Mouse (Mus musculus): ENCODE data around the gene Pax6. TPM values are rescaled to one million over a fixed set of nuclear protein-coding genes. Genes with fewer than 3 reads are reported as not detected.

Gene Pax6
- total RNA-seq, 2 experiments from 2014 or later, result not detected

GRCm38 (mm10) chr2:105680999-105681710, 12.5 kb downstream of the Pax6 start:
- DNase-seq, result no peak
- intact Hi-C loops (cut with DNase I), result loop anchor here (10.0 kb wide), 1 partner anchor 304 kb away; no protein-coding TSS in a partner anchor

DNA sequence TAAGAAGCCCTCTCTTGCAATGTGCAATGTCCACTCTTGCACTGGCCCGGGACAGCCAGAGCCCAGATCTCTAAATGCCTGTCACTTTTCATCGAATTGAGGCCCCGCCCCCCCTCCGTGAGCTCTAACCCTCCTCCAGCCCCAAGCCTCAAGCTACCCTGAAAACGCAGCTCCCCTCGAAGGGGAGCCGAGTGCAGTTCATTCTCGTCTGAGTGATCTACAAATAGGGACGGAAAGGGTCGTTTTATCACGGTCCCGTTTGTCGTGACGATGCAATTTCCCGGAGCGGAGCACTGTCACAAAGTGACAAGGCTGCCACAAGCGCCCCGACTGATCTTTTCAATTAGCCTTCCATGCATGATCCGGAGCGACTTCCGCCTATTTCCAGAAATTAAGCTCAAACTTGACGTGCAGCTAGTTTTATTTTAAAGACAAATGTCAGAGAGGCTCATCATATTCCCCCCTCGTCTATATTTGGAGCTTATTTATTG, 13.4 kb downstream of the Pax6 start:
- intact Hi-C loops (cut with DNase I), result loop anchor here (10.0 kb wide), 1 partner anchor 303 kb away; no protein-coding TSS in a partner anchor
- no peak for DNase-seq

DNA sequence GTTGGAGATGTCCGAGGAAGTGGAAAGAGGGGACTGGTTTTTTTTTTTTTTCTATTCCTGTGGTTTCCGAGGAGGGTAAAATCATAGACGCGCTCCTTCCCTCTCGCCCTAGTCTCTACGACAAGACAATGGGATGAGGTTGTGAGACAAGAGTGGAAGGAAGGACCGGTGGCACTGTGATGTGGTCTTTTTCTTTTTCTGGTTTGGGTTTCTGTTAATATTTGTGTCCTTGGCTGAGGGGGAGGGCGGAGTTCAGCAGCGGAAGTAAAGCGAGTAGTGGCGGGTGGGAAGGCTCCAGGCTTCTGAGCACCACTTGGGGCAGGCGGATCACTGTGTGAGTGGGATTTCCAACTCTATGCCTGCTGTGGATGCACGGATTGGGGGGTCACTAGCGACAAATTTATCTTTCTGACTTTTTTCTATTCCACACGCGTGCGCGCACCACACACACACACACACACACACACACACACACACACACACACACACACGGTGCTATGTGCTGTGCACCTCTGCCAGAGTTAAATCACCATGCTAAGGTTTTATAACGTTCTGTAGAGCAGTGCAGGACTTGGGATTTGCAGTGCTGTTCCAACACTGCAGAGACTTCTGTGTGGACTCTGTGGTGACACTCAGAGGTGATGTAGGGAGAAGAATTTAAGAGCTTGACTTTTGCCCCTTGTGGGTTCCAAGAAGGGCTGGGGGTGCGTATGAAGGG, 14.1 kb downstream of the Pax6 start:
- no peak for DNase-seq
- intact Hi-C loops (cut with DNase I), result loop anchor here (10.0 kb wide), 1 partner anchor 302 kb away; no protein-coding TSS in a partner anchor

- intact Hi-C loops (cut with DNase I), result loop anchor here (10.0 kb wide), 1 partner anchor 301 kb away; no protein-coding TSS in a partner anchor
- DNase-seq, result no peak
Measured at GRCm38 (mm10) chr2:105683771-105684410, 15.2 kb downstream of the Pax6 start.

GRCm38 (mm10) chr2:105684991-105685650, 16.4 kb downstream of the Pax6 start:
- DNase-seq, result no peak
- intact Hi-C loops (cut with DNase I), result loop anchor here (10.0 kb wide), 1 partner anchor 300 kb away; no protein-coding TSS in a partner anchor

DNA sequence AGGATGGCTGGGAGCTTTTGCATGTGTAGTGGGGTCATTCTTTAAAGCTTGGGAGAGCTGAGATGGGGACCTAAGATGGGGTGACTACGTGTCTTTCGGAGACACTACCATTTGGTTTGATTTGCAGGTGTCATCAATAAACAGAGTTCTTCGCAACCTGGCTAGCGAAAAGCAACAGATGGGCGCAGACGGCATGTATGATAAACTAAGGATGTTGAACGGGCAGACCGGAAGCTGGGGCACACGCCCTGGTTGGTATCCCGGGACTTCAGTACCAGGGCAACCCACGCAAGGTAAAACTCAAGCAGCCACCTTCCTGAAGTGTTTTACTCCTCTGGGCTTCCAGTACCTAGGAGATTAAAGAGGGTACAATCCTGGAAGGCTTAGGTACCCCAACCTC, 17.0 kb downstream of the Pax6 start:
- intact Hi-C loops (cut with DNase I), result loop anchor here (2.0 to 10.0 kb wide), 2 partner anchors 17 to 299 kb away; partner anchors contain the start of gene Pax6
- DNase-seq, result no peak

GRCm38 (mm10) chr2:105686363-105687316, 17.9 kb downstream of the Pax6 start:
- intact Hi-C loops (cut with DNase I), result loop anchor here (2.0 to 10.0 kb wide), 2 partner anchors 18 to 298 kb away; partner anchors contain the start of gene Pax6
- no peak for DNase-seq

DNA sequence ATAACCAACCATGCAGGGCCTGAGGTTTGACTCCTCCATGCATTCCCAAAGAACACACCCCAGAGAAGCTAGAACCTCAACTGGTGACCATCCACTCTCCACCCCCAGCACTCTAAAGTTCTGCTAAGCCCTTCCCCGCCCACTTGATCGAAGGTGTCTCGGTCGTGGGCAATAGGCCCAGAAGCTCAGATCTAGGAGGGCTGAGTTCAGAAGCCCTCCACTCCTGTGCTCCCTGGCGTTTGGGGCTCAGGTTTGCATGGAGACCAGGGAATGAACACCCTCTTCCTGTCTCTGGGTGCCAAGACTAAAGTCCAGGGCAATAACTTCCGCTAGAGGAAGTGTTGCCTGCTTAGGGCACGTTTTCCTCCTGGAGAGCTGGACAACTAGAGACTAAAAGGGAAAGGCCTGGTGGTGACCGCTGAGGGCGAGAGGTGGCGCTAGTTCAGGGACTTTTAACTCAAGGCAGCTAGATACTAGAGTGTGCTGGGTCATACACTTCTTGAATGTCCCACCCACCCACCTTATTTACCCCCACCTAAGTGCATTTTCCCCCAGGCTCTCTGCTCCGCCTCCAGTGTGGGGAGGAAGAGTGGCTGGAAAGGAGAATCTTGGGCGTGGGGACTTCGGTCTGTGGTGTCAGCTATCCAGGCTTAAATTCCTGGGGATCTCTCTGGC, 18.8 kb downstream of the Pax6 start:
- DNase-seq, result no peak
- intact Hi-C loops (cut with DNase I), result loop anchor here (2.0 to 10.0 kb wide), 2 partner anchors 19 to 297 kb away; partner anchors contain the start of gene Pax6

DNA sequence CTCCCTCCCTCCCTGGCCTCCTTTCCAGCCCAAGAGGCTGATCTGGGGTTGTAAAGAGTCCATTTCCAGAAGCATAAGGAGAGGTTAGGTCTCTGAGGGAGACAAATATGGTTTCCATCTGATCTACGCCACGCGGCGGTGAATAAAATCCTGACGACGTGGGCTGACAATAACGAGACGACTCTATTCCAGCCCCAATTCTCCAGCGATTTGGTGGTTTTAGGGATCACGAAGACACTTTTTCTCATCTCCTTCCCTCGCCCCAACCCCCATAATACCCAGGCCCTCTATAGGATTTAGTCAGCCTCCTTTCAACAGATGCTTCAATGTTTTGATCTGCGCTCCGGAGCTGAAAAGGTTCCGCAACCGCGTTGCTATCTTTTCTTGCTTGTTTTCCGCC, 19.3 kb downstream of the Pax6 start:
- no peak for DNase-seq
- intact Hi-C loops (cut with DNase I), result loop anchor here (10.0 kb wide), 1 partner anchor 297 kb away; no protein-coding TSS in a partner anchor

DNA sequence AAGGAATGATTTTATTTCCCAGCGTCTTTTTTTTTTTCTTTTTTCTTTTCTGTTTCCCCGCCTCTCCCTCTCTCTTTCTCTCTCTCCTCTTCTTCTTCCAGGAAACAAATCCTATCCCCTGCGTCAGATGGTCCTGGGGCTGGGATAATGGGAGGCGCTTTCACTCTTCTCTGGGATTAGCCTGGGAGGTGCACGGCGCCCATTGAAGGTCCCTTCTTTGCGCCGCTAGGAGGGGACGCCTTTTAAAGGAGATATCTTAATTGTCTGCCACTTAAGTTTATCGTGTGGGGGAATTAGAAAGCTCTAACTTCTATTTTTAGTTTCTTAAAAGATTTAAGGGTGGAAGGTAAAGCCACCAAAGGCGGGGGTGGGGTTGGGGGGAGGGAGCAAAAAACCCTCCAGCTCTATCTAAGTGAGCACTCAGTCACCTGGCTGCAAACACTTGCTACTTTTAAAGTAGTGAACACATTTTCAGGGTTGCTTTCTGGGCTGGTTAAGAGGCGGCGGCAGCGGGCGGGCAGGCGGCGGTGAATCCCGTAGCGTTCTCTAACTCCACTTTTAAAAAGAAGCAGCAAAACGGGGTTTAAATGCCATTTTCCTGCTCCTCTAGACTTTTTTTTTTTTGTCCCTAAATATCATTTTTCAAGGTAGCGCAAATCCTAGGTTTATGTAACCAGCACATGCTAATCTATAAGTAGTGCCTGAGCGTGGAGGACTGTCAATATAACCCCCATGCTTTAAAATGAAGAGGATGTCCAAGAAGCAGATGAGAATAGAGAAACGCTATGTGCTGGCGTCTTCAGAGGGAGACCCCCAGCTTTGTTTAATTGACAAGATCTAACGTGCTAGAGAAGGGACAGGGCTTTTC, 20.0 kb downstream of the Pax6 start:
- intact Hi-C loops (cut with DNase I), result loop anchor here (10.0 kb wide), 1 partner anchor 296 kb away; no protein-coding TSS in a partner anchor
- DNase-seq, result no peak

DNA sequence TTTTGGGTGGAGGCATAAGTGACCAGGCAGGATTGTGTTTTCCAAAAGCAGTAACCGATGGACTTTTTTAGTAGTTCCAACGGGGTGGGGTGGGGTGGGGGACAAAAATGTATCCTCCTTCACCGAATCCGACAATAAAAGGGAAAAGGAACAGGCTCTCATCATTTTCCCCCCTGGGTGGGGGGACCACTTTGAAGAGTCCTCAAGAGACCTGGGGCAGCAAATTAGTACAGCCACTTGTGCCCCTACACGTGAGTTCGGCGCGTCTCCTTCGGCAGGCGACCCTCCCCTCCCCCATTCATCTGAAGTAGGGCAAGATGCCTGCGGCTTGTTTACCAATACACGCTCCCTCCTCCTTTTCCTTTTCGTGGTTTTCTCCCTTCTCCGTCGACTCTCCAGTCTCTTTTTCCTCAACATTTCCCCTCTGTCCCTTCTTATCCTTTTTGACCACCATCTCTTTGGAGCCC, 20.6 kb downstream of the Pax6 start:
- DNase-seq, result no peak
- intact Hi-C loops (cut with DNase I), result loop anchor here (10.0 kb wide), 1 partner anchor 295 kb away; no protein-coding TSS in a partner anchor

DNA sequence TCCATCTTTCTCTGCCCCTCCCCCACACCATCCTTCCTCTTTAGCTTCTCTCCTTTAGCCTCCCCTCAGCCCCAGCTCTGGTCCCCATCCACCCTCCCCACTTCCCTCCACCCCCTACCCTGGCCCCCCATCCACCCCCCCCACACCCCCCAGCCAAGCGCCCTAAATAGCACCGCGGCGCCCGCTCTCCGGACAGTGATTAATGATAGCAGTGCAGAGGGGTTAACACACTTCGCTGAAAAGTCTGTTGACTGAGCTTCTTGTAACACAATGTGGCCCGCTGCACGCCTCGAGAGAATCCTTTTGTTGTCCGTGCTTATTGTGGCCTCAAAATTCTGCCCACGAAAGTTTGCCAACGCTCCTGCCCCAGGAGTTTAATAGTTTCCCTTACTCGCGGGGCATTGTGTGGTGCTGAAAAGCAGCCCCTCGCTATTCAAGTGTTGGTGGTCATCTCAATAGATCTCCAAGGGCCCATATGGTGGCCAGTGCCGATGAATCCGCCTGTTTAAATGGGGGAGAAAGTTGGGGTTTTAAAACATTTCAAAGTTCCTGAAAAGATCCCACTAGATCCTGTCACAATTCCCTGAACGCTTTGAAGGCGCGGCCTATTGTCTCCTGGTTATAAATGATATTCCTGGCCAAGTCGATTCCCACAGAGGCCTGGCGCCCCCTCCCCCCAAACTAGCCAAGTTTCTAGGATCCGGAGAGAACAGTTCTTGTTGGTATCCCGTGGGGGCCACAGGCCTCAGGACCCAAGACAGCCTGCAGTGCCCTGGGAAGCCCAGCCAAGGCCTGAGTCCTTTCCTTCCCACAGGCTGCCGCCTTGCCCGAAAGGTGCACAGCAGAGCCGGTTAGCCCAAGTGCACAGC, 21.3 kb downstream of the Pax6 start:
- intact Hi-C loops (cut with DNase I), result loop anchor here (10.0 kb wide), 1 partner anchor 295 kb away; no protein-coding TSS in a partner anchor
- DNase-seq, result no peak

DNA sequence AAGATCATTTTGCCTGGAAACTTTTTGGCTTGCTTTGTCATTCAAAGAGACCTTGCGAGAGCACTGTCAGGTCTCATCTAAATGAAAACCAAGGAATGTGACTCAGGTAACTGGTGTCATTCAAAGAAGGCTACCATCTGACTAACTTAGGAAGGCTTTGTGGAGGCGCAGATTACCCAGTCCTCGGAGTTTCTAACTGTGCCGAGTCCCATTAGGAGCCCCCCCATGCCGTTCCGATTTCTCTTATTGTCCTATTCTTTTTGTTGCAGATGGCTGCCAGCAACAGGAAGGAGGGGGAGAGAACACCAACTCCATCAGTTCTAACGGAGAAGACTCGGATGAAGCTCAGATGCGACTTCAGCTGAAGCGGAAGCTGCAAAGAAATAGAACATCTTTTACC, 22.6 kb downstream of the Pax6 start:
- no peak for DNase-seq
- intact Hi-C loops (cut with DNase I), result no loop called here

GRCm38 (mm10) chr2:105697741-105698140, 29.0 kb downstream of the Pax6 start:
- intact Hi-C loops (cut with DNase I), result no loop called here
- DNase-seq, result no peak

DNA sequence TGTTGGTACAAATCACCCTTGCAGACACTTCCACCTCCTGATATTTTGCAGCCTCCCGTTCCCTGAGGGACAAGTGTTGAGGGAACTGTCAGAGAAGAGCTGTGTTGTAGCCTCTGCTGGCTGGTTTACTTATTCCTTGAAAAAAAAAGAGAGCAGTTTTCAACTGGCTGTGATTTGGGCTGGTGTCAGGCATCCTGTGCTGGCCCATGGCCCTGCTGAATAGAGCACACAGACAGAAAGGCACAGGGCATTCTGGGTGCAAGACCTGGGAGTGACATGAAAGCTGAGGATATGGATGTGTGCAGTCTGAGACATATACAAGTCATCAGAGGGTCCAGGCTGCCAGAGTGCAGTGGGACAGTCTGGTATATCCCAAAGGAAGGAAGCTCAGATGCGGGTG, 29.9 kb downstream of the Pax6 start:
- DNase-seq, result no peak
- intact Hi-C loops (cut with DNase I), result no loop called here

DNA sequence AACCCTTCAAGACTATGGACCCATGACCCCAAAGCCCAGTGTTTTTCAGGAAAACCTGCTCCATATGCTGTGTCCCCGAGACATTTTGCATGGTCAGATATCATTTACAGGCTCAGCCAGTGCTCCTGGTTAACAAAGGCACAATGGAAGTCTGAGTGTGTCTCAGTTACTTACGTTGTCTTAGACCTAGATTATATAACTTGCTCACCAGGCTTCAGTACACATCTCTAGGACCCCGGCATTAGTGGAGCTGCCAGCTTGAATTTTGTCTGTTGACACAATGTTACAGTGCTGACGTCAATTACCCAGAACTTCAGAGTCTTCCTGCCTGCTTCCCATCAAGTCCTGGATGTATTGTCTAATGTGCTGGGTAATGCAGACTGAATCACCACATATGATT, 33.1 kb downstream of the Pax6 start:
- intact Hi-C loops (cut with DNase I), result no loop called here
- no peak for DNase-seq
